Comparison of ENCODE assay signal across 25 mouse cellular contexts in genomic region chr11:94181694-94182093, GRCm38 (mm10). TPM values are rescaled to one million over a fixed set of nuclear protein-coding genes. Genes with fewer than 3 reads are reported as not detected.
DNase-seq lines count a peak whose midpoint lies in the region; ATAC-seq and TF ChIP-seq lines count a peak whose summit lies in the region.
"Had no signal": no experiment of that assay in that cellular context is flagged by ENCODE, and none has a peak within 500 bp of the region (broad histone marks: within the 10 kb centered on the region; RNA-seq: fewer than 3 reads in every experiment).

No protein-coding gene starts in this region.

- no peaks in the 10 kb centered on the region for H3K79me2 ChIP-seq in C2C12 (ENCODE audit: control insufficient read depth, insufficient read depth)

- H3K27ac ChIP-seq in hindbrain, embryonic 12.5 days = no peak overlapping the region
- H3K27ac ChIP-seq: embryonic facial prominence, embryonic 10.5 days; embryonic facial prominence, embryonic 12.5 days; forebrain, embryonic 10.5 days; forebrain, embryonic 12.5 days had no signal

- no peak overlapping the region for H3K9ac ChIP-seq in hindbrain, embryonic 12.5 days
- H3K9ac ChIP-seq: embryonic facial prominence, embryonic 12.5 days; forebrain, embryonic 12.5 days had no signal

- TF ChIP-seq CTCF in C2C12 (IDR thresholded peaks at IDR 0.05; ENCODE audit: control insufficient read depth, insufficient read depth, insufficient read length) = no peak

- no peak overlapping the region for H3ac ChIP-seq in C2C12 (ENCODE audit: control insufficient read depth, insufficient read length, low read depth)

- H3K79me3 ChIP-seq in C2C12 (ENCODE audit: low read depth) = no peaks in the 10 kb centered on the region

- DNase-seq in CD4-positive, CD25-positive, alpha-beta regulatory T cell, adult 2 months (ENCODE audit: low read depth, low spot score) = peak; percentile 16
- peak; percentile 37 for DNase-seq in retina, adult 2 months (ENCODE audit: low read depth, low spot score)
- DNase-seq in retina, embryonic 14.5 days (ENCODE audit: low spot score) = no peak
- DNase-seq in induced T-regulatory cell, adult 2 months (ENCODE audit: low read depth) = peak; percentile 13
- DNase-seq: adrenal gland, adult 8-10 months; adrenal gland, postnatal 14 days; adrenal gland, postnatal 36 days; B cell, adult 2 months; cerebellum, adult 11-12 months; cerebellum, adult 2 months; cerebellum, adult 9-10 months; cerebellum, postnatal 10 days; cerebellum, postnatal 25 days had no signal

- WGBS in hindbrain, embryonic 12.5 days = 94% methylated on average over 8 of the region's 8 CpGs

- H3K4me2 ChIP-seq in hindbrain, embryonic 12.5 days (replicated peaks) = no peak overlapping the region
- H3K4me2 ChIP-seq: embryonic facial prominence, embryonic 12.5 days; forebrain, embryonic 12.5 days had no signal

- no peaks in the 10 kb centered on the region for H3K27me3 ChIP-seq in C2C12 (ENCODE audit: control insufficient read depth, insufficient read depth, insufficient read length)
- H3K27me3 ChIP-seq in hindbrain, embryonic 12.5 days = no peaks in the 10 kb centered on the region
- H3K27me3 ChIP-seq: embryonic facial prominence, embryonic 12.5 days; forebrain, embryonic 12.5 days had no signal

- no peaks in the 10 kb centered on the region for H3K4me1 ChIP-seq in hindbrain, embryonic 12.5 days
- H3K4me1 ChIP-seq: embryonic facial prominence, embryonic 10.5 days; embryonic facial prominence, embryonic 12.5 days; forebrain, embryonic 12.5 days had no signal

- no peaks in the 10 kb centered on the region for H3K36me3 ChIP-seq in C2C12 (ENCODE audit: control insufficient read depth, insufficient read depth)
- no peaks in the 10 kb centered on the region for H3K36me3 ChIP-seq in hindbrain, embryonic 12.5 days
- H3K36me3 ChIP-seq: embryonic facial prominence, embryonic 10.5 days; embryonic facial prominence, embryonic 12.5 days; forebrain, embryonic 10.5 days; forebrain, embryonic 12.5 days had no signal

- H3K9me3 ChIP-seq in hindbrain, embryonic 12.5 days (replicated peaks) = no peaks in the 10 kb centered on the region
- H3K9me3 ChIP-seq: embryonic facial prominence, embryonic 10.5 days; embryonic facial prominence, embryonic 12.5 days; forebrain, embryonic 10.5 days; forebrain, embryonic 12.5 days had no signal

- H3K4me3 ChIP-seq in C2C12 (ENCODE audit: insufficient read depth, poor library complexity, severe bottlenecking) = no peak overlapping the region
- H3K4me3 ChIP-seq in hindbrain, embryonic 12.5 days = no peak overlapping the region
- H3K4me3 ChIP-seq: embryonic facial prominence, embryonic 10.5 days; embryonic facial prominence, embryonic 12.5 days; erythroblast, embryonic 14.5 days; forebrain, embryonic 10.5 days; forebrain, embryonic 12.5 days had no signal

- no peak for ATAC-seq in CD4-positive, CD25-positive, alpha-beta regulatory T cell, adult 4 months
- no peak for ATAC-seq in hindbrain, embryonic 12.5 days (ENCODE audit: low FRiP score)
- ATAC-seq in megakaryocyte-erythroid progenitor cell, adult 5-6 weeks (replicated peaks; ENCODE audit: low FRiP score, low TSS enrichment, poor library complexity, severe bottlenecking) = no peak
- ATAC-seq: activated CD4-positive, CD25-positive, alpha-beta regulatory T cell, adult 4 months; forebrain, embryonic 14.5 days; forebrain, embryonic 16.5 days had no signal

TF ChIP-seq in C2C12, 6 proteins besides CTCF, POLR2A, EP300 and RAD21:
- TF ChIP-seq MYOD1 (IDR thresholded peaks at IDR 0.05; ENCODE audit: control insufficient read depth, insufficient read length, low read depth) (peak; percentile 91), MAX (IDR thresholded peaks at IDR 0.05) (no peak)

RNA-seq across cellular contexts. Expression of gene Tob1, which starts 29.6 kb away (rescaled TPM):
- 1 to 10 TPM; 4.7 to 8.9 TPM for polyA plus RNA-seq in CD4-positive, CD25-positive, alpha-beta regulatory T cell, adult 4 months (2017; shearing (Covaris generic))
- polyA plus RNA-seq in C2C12 (2012; fragmentation: generic; extraction: Trizol) = 10.7 TPM
- polyA plus RNA-seq in hindbrain, embryonic 12.5 days (2016; fragmentation: Nextera tagmentation; extraction: Ambion mirVana) = 41.7 and 46.8 TPM in 2 replicates
- total RNA-seq in megakaryocyte-erythroid progenitor cell, adult 5-6 weeks (2014; fragmentation: Nextera tagmentation) = 5.1 and 8.7 TPM in 2 replicates
- total RNA-seq in megakaryocyte-erythroid progenitor cell, adult 5-6 weeks (2017) = 4.4 and 7.8 TPM in 2 replicates
